Mouse (Mus musculus): ENCODE data around the gene Ube2t. TPM values are rescaled to one million over a fixed set of nuclear protein-coding genes. Genes with fewer than 3 reads are reported as not detected.

The Ube2t gene
- total RNA-seq, 2 experiments from 2014 or later, result 5.5 to 6.6 TPM

Other genes starting within 250 kb of the Ube2t start
- 100 to 1,000 TPM; 152 to 171 TPM for gene Ppp1r12b, start 6.6 kb upstream of the Ube2t start, total RNA-seq (2021)
- gene Lgr6, start 142.7 kb downstream of the Ube2t start, total RNA-seq (2021), result under 1 TPM; 0.11 to 0.57 TPM
- under 1 TPM; 0.07 to 0.14 TPM for gene Ptpn7, start 170.1 kb downstream of the Ube2t start, total RNA-seq (2021)
- 10 to 100 TPM; 17.4 to 22.5 TPM for gene Arl8a, start 184.3 kb downstream of the Ube2t start, total RNA-seq (2021)
- gene Gpr37l1, start 205.1 kb downstream of the Ube2t start, total RNA-seq (2021), result under 1 TPM; 0.46 to 0.55 TPM